Mouse (Mus musculus) olfactory bulb, adult 2 months (tissue): Measurements from ENCODE around the gene Iqsec1.

ENCODE experiments used
- CTCF ChIP-seq: fragments of 200-500 bp; IDR thresholded peaks from 2 replicates; pipeline ENCODE4 v1.5.1; 2012; ENCODE audit warnings: low read depth, mild to moderate bottlenecking, low read length, moderate library complexity; ENCODE audit not compliant: insufficient read depth
- POLR2A ChIP-seq: fragments of 200-500 bp; IDR thresholded peaks from 2 replicates; pipeline ENCODE4 v1.6.1; 2012; ENCODE audit warnings: mild to moderate bottlenecking, low read depth, low read length, moderate library complexity; ENCODE audit not compliant: insufficient read depth

DNA sequence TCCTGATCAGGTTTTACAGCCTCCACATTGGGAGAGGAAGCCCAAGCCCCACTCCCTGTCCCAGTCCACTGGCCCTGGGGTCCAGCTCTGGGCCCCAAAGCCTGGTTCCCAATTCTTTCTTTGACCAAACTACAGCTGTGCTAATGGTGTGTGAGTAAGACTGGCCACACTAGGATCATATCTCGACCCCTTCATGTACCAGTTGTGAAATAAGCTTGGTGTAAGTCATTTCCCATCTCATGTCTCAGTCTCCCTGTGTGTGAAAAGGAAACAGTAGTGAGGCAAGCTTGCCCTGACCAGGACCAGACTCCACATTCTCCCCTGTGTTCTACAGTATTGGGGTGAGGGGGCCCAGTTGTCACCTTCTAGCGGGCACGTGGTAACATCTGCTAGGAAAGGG lies 200.9 kb downstream of the Iqsec1 start:
- no peak for TF ChIP-seq CTCF
- no peak for TF ChIP-seq POLR2A
